Mouse (Mus musculus): ENCODE measurements at regions not wholly inside any gene's neighbourhood (a gene's known extent, or its start where the extent isn't known, plus 50 kb on each side); places are given as distances from the start of the nearest gene placed in this dataset.

DNA sequence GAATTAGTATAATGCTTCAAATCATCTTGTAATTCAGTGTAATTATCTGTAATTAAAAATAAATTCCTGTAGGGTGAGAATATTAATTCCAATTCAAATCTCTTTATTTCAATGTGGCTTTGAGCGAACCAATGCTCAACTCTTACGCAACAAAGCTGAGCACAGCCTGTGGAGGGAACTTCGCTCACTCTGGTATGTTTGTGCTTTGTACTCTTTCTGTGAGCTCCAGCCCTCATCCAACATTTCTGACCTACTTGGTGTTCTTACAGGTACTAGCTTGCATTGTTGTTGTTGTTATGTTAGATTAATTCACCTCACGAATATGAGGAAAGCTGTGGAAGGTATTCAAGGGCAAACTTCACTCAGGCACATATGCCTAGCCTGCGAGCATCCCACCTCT lies 299.7 kb downstream of the Cog6 start:
- TF ChIP-seq POLR2A (IDR thresholded peaks at IDR 0.05; ENCODE audit: borderline replicate concordance, extremely low read depth, insufficient read depth, insufficient read length, poor library complexity, severe bottlenecking): no peak
- no peak for TF ChIP-seq CTCF (IDR thresholded peaks at IDR 0.05; ENCODE audit: borderline replicate concordance, extremely low read depth, insufficient read depth, insufficient read length)
